Mouse (Mus musculus): ENCODE measurements around the gene Tmprss11f. TPM values are rescaled to one million over a fixed set of nuclear protein-coding genes. Genes with fewer than 3 reads are reported as not detected.

Gene Tmprss11f
- not detected in 4 replicates for total RNA-seq (2023; ENCODE audit: inconsistent age)

GRCm38 (mm10) chr5:86632324-86632723 lies at the start of gene Tmprss11f:
Gene Tmprss11f, minus strand, starts transcription at chr5:86632424.

GRCm38 (mm10) chr5:86676262-86676661 lies 44.0 kb upstream of the Tmprss11f start, which contains the start of gene Tmprss11b:
Gene Tmprss11b, minus strand, starts transcription at chr5:86676362.

GRCm38 (mm10) chr5:86518500-86518899 lies 113.7 kb downstream of the Tmprss11f start, which contains the start of gene Tmprss11g:
Gene Tmprss11g, minus strand, starts transcription at chr5:86518600.

Other genes starting within 250 kb of the Tmprss11f start
- gene Tmprss11a, start 163.4 kb downstream of the Tmprss11f start, total RNA-seq (2023; ENCODE audit: inconsistent age): not detected in 4 replicates
- gene Tmprss11g, start 113.8 kb downstream of the Tmprss11f start, total RNA-seq (2023; ENCODE audit: inconsistent age): not detected in 4 replicates
- gene Tmprss11b, start 43.9 kb upstream of the Tmprss11f start, total RNA-seq (2023; ENCODE audit: inconsistent age): not detected in 4 replicates
- not detected in 4 replicates for gene Tmprss11e, start 113.4 kb upstream of the Tmprss11f start, total RNA-seq (2023; ENCODE audit: inconsistent age)
- gene Ythdc1, start 171.8 kb upstream of the Tmprss11f start, total RNA-seq (2023; ENCODE audit: inconsistent age): 209 to 233 TPM (median 221 TPM) in 4 replicates